Mouse (Mus musculus) urinary bladder, postnatal 25 days (tissue): ENCODE results near the gene Ptpra.
"Not testable (repeated sequence)": the region's sequence is repeated elsewhere in the genome, so short reads cannot be mapped to it uniquely, and the experiment has no call there.

ENCODE experiments used
- DNase-seq: peaks from one replicate; pipeline ENCODE4 v3.0.0; 2022; ENCODE audit warnings: low spot score

The Ptpra gene

GRCm38 (mm10) chr2:130557462-130557861 is 107.4 kb downstream of the Ptpra start:
- DNase-seq: no peak

GRCm38 (mm10) chr2:130558015-130558414 is 107.9 kb downstream of the Ptpra start:
- DNase-seq: no peak

GRCm38 (mm10) chr2:130563212-130564055 is 113.4 kb downstream of the Ptpra start, which contains the start of gene Mrps26:
TSS of gene Mrps26 (plus strand) at chr2:130563742.
- peak; percentile 85 for DNase-seq

GRCm38 (mm10) chr2:130564063-130564462 is 114.0 kb downstream of the Ptpra start:
- DNase-seq: no peak

GRCm38 (mm10) chr2:130564983-130565382 is 114.9 kb downstream of the Ptpra start:
- no peak for DNase-seq

- DNase-seq: no peak
Observed at GRCm38 (mm10) chr2:130568921-130569320, 118.8 kb downstream of the Ptpra start.

- DNase-seq: no peak
Observed at GRCm38 (mm10) chr2:130569926-130570325, 119.8 kb downstream of the Ptpra start.

GRCm38 (mm10) chr2:130574960-130575359 is 124.9 kb downstream of the Ptpra start:
- no peak for DNase-seq

GRCm38 (mm10) chr2:130575873-130576272 is 125.8 kb downstream of the Ptpra start, which contains the start of gene Oxt:
TSS of gene Oxt (plus strand) at chr2:130576173.
- DNase-seq: no peak

GRCm38 (mm10) chr2:130576564-130576963 is 126.5 kb downstream of the Ptpra start:
- DNase-seq: not testable (repeated sequence)

GRCm38 (mm10) chr2:130577021-130577420 is 126.9 kb downstream of the Ptpra start:
- no peak for DNase-seq

- peak; percentile 26 for DNase-seq
Observed at GRCm38 (mm10) chr2:130577632-130578031, 127.6 kb downstream of the Ptpra start.

- peak; percentile 61 for DNase-seq
Observed at GRCm38 (mm10) chr2:130578148-130578547, 128.1 kb downstream of the Ptpra start.

- DNase-seq: no peak
Observed at GRCm38 (mm10) chr2:130579791-130580190, 129.7 kb downstream of the Ptpra start.

GRCm38 (mm10) chr2:130581201-130581600 is 131.1 kb downstream of the Ptpra start:
- DNase-seq: no peak

GRCm38 (mm10) chr2:130582552-130582951 is 132.5 kb downstream of the Ptpra start, which contains the start of gene Avp:
TSS of gene Avp (minus strand) at chr2:130582554.
- no peak for DNase-seq

- no peak for DNase-seq
Observed at GRCm38 (mm10) chr2:130583902-130584560, 134.0 kb downstream of the Ptpra start.

GRCm38 (mm10) chr2:130586016-130586415 is 135.9 kb downstream of the Ptpra start:
- no peak for DNase-seq

GRCm38 (mm10) chr2:130588373-130588772 is 138.3 kb downstream of the Ptpra start:
- no peak for DNase-seq

GRCm38 (mm10) chr2:130589157-130589556 is 139.1 kb downstream of the Ptpra start:
- DNase-seq: no peak

GRCm38 (mm10) chr2:130589761-130590160 is 139.7 kb downstream of the Ptpra start:
- DNase-seq: no peak

- no peak for DNase-seq
Observed at GRCm38 (mm10) chr2:130591016-130591415, 140.9 kb downstream of the Ptpra start.

GRCm38 (mm10) chr2:130595596-130595995 is 145.5 kb downstream of the Ptpra start:
- no peak for DNase-seq
